Mouse (Mus musculus) E14TG2a.4 (cell line): ENCODE measurements around the gene Wap.

Source experiments
- H3K27me3 ChIP-seq: 2 replicates; pipeline ENCODE4 v1.6.1; 2014; ENCODE audit warnings: low read length, control low read depth; ENCODE audit not compliant: insufficient read depth
- H3K36me3 ChIP-seq: 2 replicates; pipeline ENCODE4 v1.6.1; 2014; ENCODE audit warnings: low read length, control low read depth; ENCODE audit not compliant: insufficient read depth
- H3K4me1 ChIP-seq: replicated peaks from 2 replicates; pipeline ENCODE4 v1.6.1; 2014; ENCODE audit warnings: low read depth, low read length, control low read depth
- H3K4me3 ChIP-seq: replicated peaks from 2 replicates; pipeline ENCODE4 v1.5.1; 2014; ENCODE audit warnings: mild to moderate bottlenecking, low read length
- H3K9me3 ChIP-seq: 2 replicates; pipeline ENCODE4 v1.6.1; 2014; ENCODE audit warnings: low read length, control low read depth
- CTCF ChIP-seq: conservative IDR thresholded peaks from 2 replicates; pipeline ENCODE4 v1.5.1; 2014; ENCODE audit warnings: low read length
- NANOG ChIP-seq: IDR thresholded peaks from 2 replicates; pipeline ENCODE4 v1.6.1; 2014; ENCODE audit warnings: borderline replicate concordance, low read length, mixed read lengths
- POU5F1 ChIP-seq: IDR thresholded peaks from 2 replicates; pipeline ENCODE4 v1.6.1; 2014; ENCODE audit warnings: low read length, borderline replicate concordance

The Wap gene

DNA sequence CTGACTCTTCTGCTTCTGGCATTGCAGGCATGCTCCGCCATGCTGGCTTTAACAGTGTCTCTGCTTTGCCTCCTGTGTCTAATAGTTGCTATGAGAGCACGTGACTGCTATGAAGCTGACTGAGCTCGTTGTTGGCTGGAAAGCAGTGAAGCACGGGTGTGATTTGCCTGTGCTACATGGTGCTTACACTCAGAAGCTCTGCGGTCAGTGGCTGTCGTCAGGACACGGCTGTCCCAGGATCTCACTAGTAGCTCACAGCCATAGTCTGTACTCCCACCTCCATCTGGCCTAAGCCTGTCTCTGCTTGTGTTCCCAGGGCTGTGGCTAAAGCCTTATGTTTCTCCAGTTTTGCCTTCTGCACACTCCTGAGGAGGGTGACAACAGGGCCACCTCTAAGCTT is 50.1 kb downstream of the Wap start:
- Histone ChIP-seq H3K27me3 (no peaks in the 10 kb centered on the region), H3K4me1 (peaks cover 74% of the 10 kb centered on the region), H3K4me3 (no peak overlapping the region), H3K9me3 (no peaks in the 10 kb centered on the region), H3K36me3 (peaks cover 45% of the 10 kb centered on the region)
- no peak for TF ChIP-seq NANOG
- TF ChIP-seq POU5F1, result no peak
- TF ChIP-seq CTCF, result no peak

- peaks cover 65% of the 10 kb centered on the region for H3K4me1 ChIP-seq
- no peaks in the 10 kb centered on the region for H3K27me3 ChIP-seq
- no peak overlapping the region for H3K4me3 ChIP-seq
- TF ChIP-seq NANOG, result no peak
- no peak for TF ChIP-seq POU5F1
- no peak for TF ChIP-seq CTCF
- H3K9me3 ChIP-seq, result no peaks in the 10 kb centered on the region
- peaks cover 36% of the 10 kb centered on the region for H3K36me3 ChIP-seq
These were observed 51.0 kb downstream of the Wap start for GRCm38 (mm10) chr11:6587249-6587940.

GRCm38 (mm10) chr11:6586660-6587059 is 51.8 kb downstream of the Wap start:
- TF ChIP-seq POU5F1 (no peak), NANOG (no peak), CTCF (no peak)
- H3K9me3 ChIP-seq, result no peaks in the 10 kb centered on the region
- H3K36me3 ChIP-seq, result peaks cover 30% of the 10 kb centered on the region
- no peak overlapping the region for H3K4me3 ChIP-seq
- H3K4me1 ChIP-seq, result peaks cover 57% of the 10 kb centered on the region
- H3K27me3 ChIP-seq, result no peaks in the 10 kb centered on the region

DNA sequence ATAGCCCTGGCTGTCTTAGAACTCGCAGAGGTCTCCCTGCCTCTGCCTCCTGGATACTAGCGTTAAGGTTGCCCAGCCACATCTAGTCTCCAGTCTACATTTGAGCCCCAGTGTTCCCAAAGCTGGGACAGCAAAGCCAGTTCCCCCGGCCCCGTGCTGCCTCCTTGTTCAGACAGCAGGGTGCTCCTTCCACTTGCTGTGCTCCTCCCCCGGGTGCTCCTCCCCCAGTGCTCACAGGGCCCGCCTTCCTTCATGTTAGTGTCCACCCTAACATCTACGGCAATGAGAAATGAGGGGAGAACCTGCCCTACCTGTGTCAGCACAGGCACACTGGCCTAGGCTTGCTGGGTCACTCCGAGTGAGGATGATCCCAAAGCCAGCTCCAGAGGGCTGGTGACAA is 52.7 kb downstream of the Wap start:
- TF ChIP-seq POU5F1 (no peak), NANOG (no peak), CTCF (no peak)
- Histone ChIP-seq H3K36me3 (peaks cover 27% of the 10 kb centered on the region), H3K4me1 (peaks cover 49% of the 10 kb centered on the region), H3K9me3 (no peaks in the 10 kb centered on the region), H3K27me3 (no peaks in the 10 kb centered on the region), H3K4me3 (no peak overlapping the region)
